Mouse (Mus musculus): Measurements from ENCODE around the gene Cx3cr1.

- TF ChIP-seq CTCF (IDR thresholded peaks at IDR 0.05; ENCODE audit: borderline replicate concordance, extremely low read depth, insufficient read depth, insufficient read length) (no peak), POLR2A (IDR thresholded peaks at IDR 0.05; ENCODE audit: borderline replicate concordance, extremely low read depth, insufficient read depth, insufficient read length, poor library complexity, severe bottlenecking) (no peak)
Observed at GRCm38 (mm10) chr9:119976704-119977556, 92.7 kb downstream of the Cx3cr1 start.

Measured in brain, embryonic 14.5 days (tissue).